Mouse (Mus musculus) kidney, adult 2 months (tissue): ENCODE results near the gene Ash1l. TPM values are rescaled to one million over a fixed set of nuclear protein-coding genes. Genes with fewer than 3 reads are reported as not detected.

Experiments used
- DNase-seq: peaks from one replicate; pipeline ENCODE4 v3.0.0; 2021
- H3K27ac ChIP-seq: fragments of 200-500 bp; 2 replicates; pipeline ENCODE4 v1.5.1; 2012; ENCODE audit warnings: low read depth, low read length, control low read depth, inconsistent platforms; ENCODE audit not compliant: insufficient read depth
- H3K27me3 ChIP-seq: fragments of 200-500 bp; replicated peaks from 2 replicates; pipeline ENCODE4 v1.6.1; 2012; ENCODE audit warnings: mild to moderate bottlenecking, moderate library complexity, low read length, inconsistent platforms; ENCODE audit not compliant: control insufficient read depth, insufficient read depth
- H3K36me3 ChIP-seq: fragments of 200-500 bp; 2 replicates; pipeline ENCODE4 v1.6.1; 2012; ENCODE audit warnings: mild to moderate bottlenecking, moderate library complexity, low read length, inconsistent platforms; ENCODE audit not compliant: control insufficient read depth, insufficient read depth
- H3K4me1 ChIP-seq: fragments of 200-500 bp; 2 replicates; pipeline ENCODE4 v1.6.1; 2011; ENCODE audit warnings: low read length; ENCODE audit not compliant: control insufficient read depth, insufficient read depth
- H3K4me3 ChIP-seq: fragments of 200-500 bp; 2 replicates; pipeline ENCODE4 v1.5.1; 2011; ENCODE audit warnings: mild to moderate bottlenecking, low read depth, low read length, control low read depth; ENCODE audit not compliant: insufficient read depth
- CTCF ChIP-seq: fragments of 200-500 bp; conservative IDR thresholded peaks from 2 replicates; pipeline ENCODE4 v1.5.1; 2011; ENCODE audit warnings: low read depth, mild to moderate bottlenecking, control low read depth, low read length, moderate library complexity, mixed read lengths; ENCODE audit not compliant: insufficient read depth, insufficient read length
- POLR2A ChIP-seq: fragments of 200-500 bp; IDR thresholded peaks from one replicate; pipeline ENCODE4 v1.6.1; 2011; ENCODE audit warnings: low read depth, low read length, control low read depth
- WGBS: fragments of 180-500 bp; shearing (Covaris S2); methylation state at CpG from one replicate; pipeline ENCODE4 v1.1.7; 2018; 5-methylcytosine and 5-hydroxymethylcytosine counted together
- polyA plus RNA-seq: library from polyadenylated mRNA; depleted of rRNA; stranded (reverse); fragments of >200 nt; gene quantifications from 2 replicates; pipeline ENCODE4 v1.2.3, GENCODE M21; 2012; rRNA removed

The Ash1l gene
- polyA plus RNA-seq = 7.8 and 8.9 TPM in 2 replicates

DNA sequence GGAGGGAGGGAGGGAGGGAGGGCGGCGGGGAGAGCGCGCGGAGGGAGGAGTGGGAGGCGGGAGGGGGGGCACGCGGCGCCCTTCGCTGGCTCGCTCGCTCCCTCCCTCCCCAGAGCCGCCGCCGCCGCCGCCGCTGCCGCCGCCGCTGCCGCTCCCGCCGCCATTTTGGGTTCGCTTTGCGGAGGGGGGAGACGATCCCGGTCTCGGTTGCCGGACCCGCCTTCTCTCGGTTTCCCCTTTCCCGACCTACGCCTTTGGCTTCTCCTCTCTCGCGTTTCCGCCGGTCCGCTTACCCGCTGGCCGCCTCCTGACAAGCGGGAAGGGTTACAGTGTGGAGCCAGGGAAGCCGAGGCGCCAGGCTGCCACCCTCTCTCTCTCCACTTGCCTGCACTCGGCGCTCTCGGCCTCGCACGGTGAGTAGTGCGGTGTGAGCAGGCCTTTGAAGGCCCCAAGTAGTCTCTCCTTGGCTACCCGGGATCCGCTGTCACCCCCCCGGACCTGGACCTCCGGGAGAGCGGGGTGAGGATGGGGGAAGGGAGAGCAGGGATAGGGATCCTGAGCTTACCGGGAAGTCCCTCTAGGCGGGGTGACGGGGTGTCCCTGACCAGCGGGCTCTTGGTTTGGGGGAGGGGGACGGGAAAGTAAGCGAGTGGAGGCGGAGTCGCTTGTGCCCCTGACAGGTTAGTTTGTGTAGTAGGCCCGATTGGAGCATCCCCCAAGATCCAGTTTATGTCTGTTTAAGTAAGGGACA lies at the start of gene Ash1l, which contains the start of gene Dap3:
Ash1l (plus strand) TSS at position 47 of the 751 bp plus-strand sequence.
Dap3 (minus strand) TSS at position 606 of the 751 bp plus-strand sequence.
- H3K27ac ChIP-seq = peak within 1 kb of the TSS; percentile 99
- peak; percentile 83 for DNase-seq
- peak within 1 kb of the TSS; percentile 93 for H3K4me3 ChIP-seq
- peaks cover 18% of the 10 kb centered on the region for H3K4me1 ChIP-seq
- TF ChIP-seq CTCF = no peak; the same call in 1 of the 2 replicates
- peak; percentile 6 for TF ChIP-seq POLR2A
- no peaks in the 10 kb centered on the region for H3K36me3 ChIP-seq
- no peaks in the 10 kb centered on the region for H3K27me3 ChIP-seq
- 1% methylated on average over 36 of the region's 64 CpGs for WGBS

DNA sequence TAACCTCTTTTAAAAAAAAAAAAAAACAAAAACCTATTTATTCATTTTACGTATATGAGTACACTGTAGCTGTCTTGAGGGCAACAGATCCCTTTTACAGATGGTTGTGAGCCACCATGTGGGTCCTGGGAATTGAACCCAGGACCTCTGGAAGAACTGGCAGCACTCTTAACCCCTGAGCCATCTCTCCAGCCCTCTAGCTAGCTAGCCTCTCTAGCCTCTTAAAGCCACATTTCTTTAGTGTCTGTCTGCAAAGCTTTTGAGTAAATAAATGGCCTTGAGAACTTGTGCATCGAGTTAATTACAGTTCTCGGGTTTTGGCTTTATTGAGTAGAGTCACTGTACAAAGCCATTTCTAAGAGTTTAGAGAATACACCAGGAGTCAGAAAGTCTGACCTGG lies 45.6 kb upstream of the Ash1l start:
- Histone ChIP-seq H3K36me3 (peaks cover 6% of the 10 kb centered on the region), H3K27me3 (no peaks in the 10 kb centered on the region), H3K27ac (no peak overlapping the region), H3K4me3 (no peak overlapping the region), H3K4me1 (no peaks in the 10 kb centered on the region)
- whole genome bisulfite sequencing = 90% methylated on average over 3 of the region's 3 CpGs
- DNase-seq = no peak
- TF ChIP-seq CTCF = no peak
- no peak for TF ChIP-seq POLR2A

DNA sequence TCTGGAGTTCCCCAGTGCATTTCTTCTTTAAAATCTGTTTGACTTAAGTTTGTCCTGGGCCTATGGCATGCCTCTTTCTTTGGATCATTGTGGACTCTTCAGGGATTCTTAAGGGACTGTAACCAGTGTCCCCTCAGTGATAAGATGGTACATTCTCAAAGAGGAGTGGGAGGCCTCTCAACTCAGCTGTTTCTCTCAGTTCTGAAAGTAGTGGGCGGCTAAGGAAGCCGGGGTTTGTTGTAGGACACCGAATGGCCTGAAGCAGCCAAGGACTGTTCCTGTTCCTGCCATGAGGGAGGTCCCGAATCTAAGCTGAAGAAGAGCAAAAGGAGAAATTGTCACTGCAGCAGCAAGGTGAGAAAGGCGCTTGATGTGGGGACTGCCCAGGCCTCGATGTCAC lies 45.2 kb upstream of the Ash1l start:
- TF ChIP-seq CTCF (no peak), POLR2A (no peak)
- WGBS = 86% methylated on average over 6 of the region's 6 CpGs
- no peak for DNase-seq
- H3K4me1 ChIP-seq = no peaks in the 10 kb centered on the region
- no peaks in the 10 kb centered on the region for H3K27me3 ChIP-seq
- peaks cover 6% of the 10 kb centered on the region for H3K36me3 ChIP-seq
- H3K4me3 ChIP-seq = no peak overlapping the region
- H3K27ac ChIP-seq = no peak overlapping the region

DNA sequence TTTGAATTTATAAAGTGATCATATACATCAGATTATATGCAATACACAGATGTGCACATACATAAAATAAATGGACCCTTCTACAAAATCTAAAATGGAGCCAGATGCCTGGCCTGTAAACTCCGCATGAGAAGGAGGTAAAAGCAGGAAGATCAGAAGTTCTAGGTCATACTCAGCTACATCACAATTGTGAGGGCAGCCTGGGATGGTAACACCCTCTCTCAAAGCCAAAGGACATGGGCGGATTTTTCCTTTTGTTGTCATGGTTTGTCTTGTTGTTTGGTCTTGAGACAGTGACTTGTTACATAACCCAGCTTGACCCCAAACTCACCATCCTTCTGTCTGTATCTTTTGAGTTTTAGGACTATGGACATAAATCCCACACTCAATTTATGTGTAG lies 44.7 kb upstream of the Ash1l start:
- no peak overlapping the region for H3K4me3 ChIP-seq
- H3K36me3 ChIP-seq = peaks cover 6% of the 10 kb centered on the region
- H3K4me1 ChIP-seq = no peaks in the 10 kb centered on the region
- no peak for DNase-seq
- 95% methylated on average over 2 of the region's 2 CpGs for WGBS
- TF ChIP-seq POLR2A = no peak
- TF ChIP-seq CTCF = no peak
- no peak overlapping the region for H3K27ac ChIP-seq
- no peaks in the 10 kb centered on the region for H3K27me3 ChIP-seq

DNA sequence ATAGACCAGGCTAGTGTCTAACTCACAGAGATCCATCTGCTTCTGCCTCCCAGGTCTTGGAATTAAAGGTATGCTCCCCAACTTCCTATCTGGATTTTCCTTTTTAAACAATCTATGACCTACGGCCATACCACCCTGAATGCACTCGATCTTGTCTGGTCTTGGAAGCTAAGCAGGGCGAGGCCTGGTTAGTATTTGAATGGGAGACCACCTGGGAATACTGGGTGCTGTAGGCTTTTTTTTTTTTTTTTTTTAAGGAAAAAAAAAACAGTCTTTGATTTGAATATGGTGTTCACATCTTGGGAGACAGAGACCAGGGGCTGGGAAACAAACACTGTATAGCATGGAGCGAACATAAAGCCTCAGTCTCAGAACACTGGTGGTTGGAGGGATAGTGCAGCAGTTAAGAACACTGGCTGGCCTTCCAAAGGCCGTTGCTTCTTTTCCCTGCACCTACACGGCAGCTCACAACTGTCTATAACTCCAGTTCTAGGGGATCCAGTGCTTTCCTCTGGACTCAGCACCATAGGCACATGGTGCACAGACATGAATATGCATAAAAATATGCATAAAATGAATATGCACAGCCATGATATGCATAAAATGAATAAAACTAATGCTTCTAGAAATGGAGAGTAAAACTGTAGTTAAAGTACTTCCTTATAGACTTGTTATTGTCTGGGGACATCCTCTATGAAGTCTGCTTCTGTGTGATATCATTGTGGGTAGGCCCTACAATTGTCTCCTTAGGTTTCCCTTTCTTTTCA lies 43.8 kb upstream of the Ash1l start:
- TF ChIP-seq POLR2A (no peak), CTCF (no peak)
- Histone ChIP-seq H3K27ac (no peak overlapping the region), H3K36me3 (peaks cover 6% of the 10 kb centered on the region), H3K4me3 (no peak overlapping the region), H3K27me3 (no peaks in the 10 kb centered on the region), H3K4me1 (no peaks in the 10 kb centered on the region)
- no peak for DNase-seq
- 87% methylated on average over 6 of the region's 6 CpGs for WGBS

DNA sequence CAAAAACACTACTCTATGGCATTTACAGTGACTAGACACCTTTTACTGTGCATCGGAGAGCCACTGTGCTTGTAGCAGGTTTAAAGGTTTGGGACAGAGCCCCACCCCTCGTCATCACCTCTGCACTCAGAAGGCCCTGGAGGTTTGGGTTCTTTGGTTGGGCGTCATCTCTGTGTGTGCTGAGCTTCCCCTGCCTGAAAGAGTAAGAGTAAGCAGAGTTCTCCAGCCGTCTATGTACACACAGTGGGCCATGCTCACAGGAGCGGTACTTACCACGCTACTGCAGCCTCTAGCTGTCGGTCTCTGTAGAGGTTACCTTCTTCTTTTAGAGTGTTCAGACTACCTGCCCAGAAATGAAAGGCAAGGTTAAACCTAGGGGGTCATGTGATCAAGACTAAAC lies 37.8 kb upstream of the Ash1l start:
- WGBS = 94% methylated on average over 7 of the region's 7 CpGs
- H3K4me3 ChIP-seq = no peak overlapping the region

More for the DNA sequence above, 37.8 kb upstream of the Ash1l start:
- TF ChIP-seq CTCF (no peak), POLR2A (no peak)
- Histone ChIP-seq H3K4me1 (no peaks in the 10 kb centered on the region), H3K27me3 (no peaks in the 10 kb centered on the region), H3K27ac (no peak overlapping the region), H3K36me3 (peaks cover 2% of the 10 kb centered on the region; the same call in 1 of the 2 replicates)
- no peak for DNase-seq
